Mouse (Mus musculus): ENCODE data around the gene Synj2. TPM values are rescaled to one million over a fixed set of nuclear protein-coding genes. Genes with fewer than 3 reads are reported as not detected.

The Synj2 gene
- total RNA-seq (2021), result 10 to 100 TPM; 43.7 to 58.1 TPM
- 21.2 and 25.8 TPM in 2 replicates for polyA plus RNA-seq (2012; rRNA removed)
- long read RNA-seq, full-length matches to known transcripts, result 3 of 29 reads
- long read RNA-seq, partial matches to known transcripts, result 11 of 29 reads
- long read RNA-seq, other reads (novel, unspliced or antisense), result 15 of 29 reads

DNA sequence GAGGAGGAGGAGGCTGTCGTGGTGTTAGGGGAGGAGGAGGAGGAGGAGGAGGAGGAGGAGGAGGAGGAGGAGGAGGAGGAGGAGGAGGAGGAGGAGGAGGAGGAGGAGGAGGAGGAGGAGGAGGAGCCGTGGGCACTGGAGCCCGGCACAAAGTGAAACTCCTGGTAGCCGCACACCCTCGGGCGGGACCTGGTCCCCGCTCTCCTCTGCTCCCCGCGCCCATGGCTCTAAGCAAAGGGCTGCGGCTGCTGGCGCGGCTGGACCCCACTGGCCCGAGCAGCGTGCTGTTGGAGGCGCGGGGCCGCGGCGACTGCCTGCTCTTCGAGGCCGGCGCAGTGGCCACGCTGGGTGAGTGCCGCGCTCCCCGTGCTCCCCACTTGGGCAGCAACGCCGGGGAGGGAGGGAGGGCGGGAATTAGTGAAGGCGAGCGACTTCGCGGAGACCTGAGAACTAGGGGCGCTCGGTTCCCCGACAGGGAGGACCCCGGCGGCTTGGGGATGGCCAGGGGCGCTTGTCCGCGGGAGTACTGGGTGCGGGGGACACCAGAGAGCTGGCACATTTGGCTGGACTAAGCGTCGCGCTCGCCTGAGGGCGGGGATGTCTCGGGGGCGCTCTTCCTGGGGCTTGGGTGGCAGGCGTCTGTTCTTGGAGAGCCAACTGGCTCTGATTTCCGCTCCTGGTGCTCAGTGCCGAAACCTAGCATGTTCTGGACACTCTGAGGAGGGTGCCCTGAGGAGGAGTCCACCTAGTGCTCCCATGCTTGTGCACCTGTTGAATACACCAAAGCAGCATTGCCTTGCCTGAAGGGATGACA lies at the start of gene Synj2:
Gene Synj2 (plus strand): TSS at position 51 of the 814 bp plus-strand sequence.
- Histone ChIP-seq H3K27me3 (ENCODE audit: control insufficient read depth, insufficient read depth, low read length) (no peaks in the 10 kb centered on the region), H3K27ac (peak within 1 kb of the TSS; percentile 89), H3K4me1 (ENCODE audit: control insufficient read depth, insufficient read depth, low read length) (peaks cover 5% of the 10 kb centered on the region), H3K9ac (ENCODE audit: low read depth, low read length) (peak within 1 kb of the TSS; percentile 90), H3K79me2 (replicated peaks; ENCODE audit: control insufficient read depth, insufficient read depth, low read length) (no peaks in the 10 kb centered on the region), H3K4me3 (peak within 1 kb of the TSS; percentile 82), H3K36me3 (ENCODE audit: control insufficient read depth, insufficient read depth, low read length) (no peaks in the 10 kb centered on the region)
- WGBS, result under 1% methylated on average over 43 of the region's 52 CpGs
- TF ChIP-seq POLR2A (IDR thresholded peaks at IDR 0.05; ENCODE audit: insufficient read depth, low read depth, low read length), result no peak; the same call in 1 of the 2 replicates
- TF ChIP-seq EP300 (IDR thresholded peaks at IDR 0.05; ENCODE audit: insufficient read depth, low read depth, low read length), result 0 out of 2 replicates have a peak, but pooled peaks have one; percentile 26
- DNase-seq, result peak; percentile 79 to 82
- intact Hi-C loops (cut with DNase I), result loop anchor here (1.0 kb wide), 3 partner anchors 37 to 78 kb away; no protein-coding TSS in a partner anchor

DNA sequence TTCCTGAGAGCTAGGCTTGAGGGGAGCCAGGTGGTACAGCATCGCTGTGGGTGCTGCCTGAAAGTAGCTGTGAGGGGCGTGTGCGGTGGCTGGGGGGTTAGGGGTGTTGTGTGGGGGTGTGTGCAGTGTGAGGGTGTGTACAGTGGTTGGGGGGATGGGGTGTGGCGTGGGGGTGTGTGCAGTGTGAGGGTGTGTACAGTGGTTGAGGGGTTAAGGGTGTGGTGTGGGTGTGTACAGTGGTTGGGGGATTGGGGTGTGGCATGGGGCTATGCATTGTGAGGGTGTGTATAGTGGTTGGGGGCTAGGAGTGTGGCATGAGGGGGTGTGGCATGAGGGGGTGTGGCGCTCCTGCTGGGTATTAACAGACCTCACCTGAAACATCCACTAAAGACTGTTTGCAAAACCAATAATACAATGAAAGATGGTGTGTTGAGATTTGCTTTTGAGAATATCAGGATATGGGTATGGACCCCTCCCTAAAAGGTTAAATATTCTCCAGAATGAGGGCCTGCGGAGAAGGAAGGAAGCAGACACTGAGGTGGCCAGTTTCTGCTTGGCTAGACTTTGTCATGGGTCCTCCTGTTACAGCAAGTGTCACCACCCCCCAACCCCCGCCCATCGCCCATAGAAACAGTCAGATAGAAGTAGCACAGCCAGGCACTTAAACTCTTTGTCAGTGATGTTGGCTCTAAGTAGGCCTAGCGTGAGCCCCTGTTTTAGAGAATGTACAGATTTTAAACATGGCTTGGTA lies 49.0 kb upstream of the Synj2 start:
- no peaks in the 10 kb centered on the region for H3K36me3 ChIP-seq (ENCODE audit: control insufficient read depth, insufficient read depth, low read length)
- WGBS, result 92% methylated on average over 9 of the region's 9 CpGs
- H3K27ac ChIP-seq, result no peak overlapping the region
- no peaks in the 10 kb centered on the region for H3K27me3 ChIP-seq (ENCODE audit: control insufficient read depth, insufficient read depth, low read length)
- intact Hi-C loops (cut with DNase I), result loop anchor here (2.0 kb wide), 2 partner anchors 51 to 451 kb away; partner anchors contain the start of genes Snx9 and Tmem242
- peaks cover 3% of the 10 kb centered on the region; the same call in 1 of the 2 replicates for H3K4me1 ChIP-seq (ENCODE audit: control insufficient read depth, insufficient read depth, low read length)
- no peak overlapping the region for H3K4me3 ChIP-seq
- H3K79me2 ChIP-seq (replicated peaks; ENCODE audit: control insufficient read depth, insufficient read depth, low read length), result no peaks in the 10 kb centered on the region
- no peak for DNase-seq
- H3K9ac ChIP-seq (ENCODE audit: low read depth, low read length), result no peak overlapping the region
- TF ChIP-seq EP300 (IDR thresholded peaks at IDR 0.05; ENCODE audit: insufficient read depth, low read depth, low read length) (no peak), POLR2A (IDR thresholded peaks at IDR 0.05; ENCODE audit: insufficient read depth, low read depth, low read length) (no peak), CTCF (IDR thresholded peaks at IDR 0.05) (no peak)

DNA sequence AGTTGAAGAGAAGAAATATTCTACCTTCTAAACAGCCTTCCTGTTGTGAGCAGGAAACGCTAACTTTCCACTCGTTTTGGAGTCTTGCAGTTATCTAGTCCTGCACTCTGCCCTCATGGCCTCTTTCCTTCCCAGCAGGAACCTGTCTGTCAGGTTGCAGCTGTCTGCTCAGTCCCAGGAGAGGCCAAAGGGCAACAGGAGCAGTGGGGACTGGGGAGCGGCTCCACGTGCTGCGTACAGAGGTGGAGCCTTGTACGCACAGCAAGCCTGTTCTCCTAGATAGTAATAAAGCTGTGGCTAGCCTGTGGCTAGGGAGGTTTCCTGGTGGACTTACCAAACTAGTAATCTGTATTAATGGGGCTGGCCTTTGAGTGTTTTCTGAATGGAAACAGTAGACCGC lies 48.0 kb upstream of the Synj2 start:
- H3K4me1 ChIP-seq (ENCODE audit: control insufficient read depth, insufficient read depth, low read length), result no peaks in the 10 kb centered on the region

DNA sequence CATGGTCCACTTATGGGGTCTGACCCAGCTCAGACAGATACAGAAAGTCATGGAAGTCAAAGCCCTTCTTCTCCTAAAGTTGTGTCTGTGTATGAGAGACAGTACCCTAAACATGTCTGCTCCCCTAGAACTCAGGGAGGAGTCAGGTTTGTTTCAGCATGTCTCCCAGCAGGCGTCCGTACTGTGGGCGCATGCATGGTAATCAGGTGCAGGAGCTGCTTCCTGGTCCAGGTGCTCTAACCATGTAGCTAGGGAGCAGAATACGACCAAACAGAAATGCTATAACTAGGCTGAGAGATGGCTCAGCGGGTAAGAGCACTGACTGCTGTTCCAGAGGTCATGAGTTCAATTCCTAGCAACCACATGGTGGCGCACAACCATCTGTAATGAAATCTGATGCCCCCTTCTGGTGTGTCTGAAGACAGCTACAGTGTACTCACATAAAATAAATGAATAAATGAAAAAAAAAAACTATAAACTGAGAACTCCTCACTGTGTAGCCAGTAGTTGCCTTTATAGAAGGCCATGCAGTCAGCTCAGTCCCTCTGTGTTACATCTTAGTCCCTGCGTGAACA lies 47.4 kb upstream of the Synj2 start:
- Histone ChIP-seq H3K27ac (no peak overlapping the region), H3K27me3 (ENCODE audit: control insufficient read depth, insufficient read depth, low read length) (no peaks in the 10 kb centered on the region), H3K4me1 (ENCODE audit: control insufficient read depth, insufficient read depth, low read length) (no peaks in the 10 kb centered on the region), H3K79me2 (replicated peaks; ENCODE audit: control insufficient read depth, insufficient read depth, low read length) (no peaks in the 10 kb centered on the region), H3K9ac (ENCODE audit: low read depth, low read length) (no peak overlapping the region), H3K36me3 (ENCODE audit: control insufficient read depth, insufficient read depth, low read length) (no peaks in the 10 kb centered on the region), H3K4me3 (no peak overlapping the region)
- no peak for DNase-seq
- intact Hi-C loops (cut with DNase I), result no loop called here
- peak; percentile 27 for TF ChIP-seq CTCF (IDR thresholded peaks at IDR 0.05)
- no peak for TF ChIP-seq POLR2A (IDR thresholded peaks at IDR 0.05; ENCODE audit: insufficient read depth, low read depth, low read length)
- 90% methylated on average over 7 of the region's 7 CpGs for WGBS

More for the DNA sequence above, 48.0 kb upstream of the Synj2 start:
- intact Hi-C loops (cut with DNase I), result no loop called here
- WGBS, result 37% methylated on average over 7 of the region's 7 CpGs
- TF ChIP-seq EP300 (IDR thresholded peaks at IDR 0.05; ENCODE audit: insufficient read depth, low read depth, low read length), result no peak
- TF ChIP-seq CTCF (IDR thresholded peaks at IDR 0.05), result no peak
- no peak overlapping the region for H3K4me3 ChIP-seq
- H3K9ac ChIP-seq (ENCODE audit: low read depth, low read length), result no peak overlapping the region
- H3K36me3 ChIP-seq (ENCODE audit: control insufficient read depth, insufficient read depth, low read length), result no peaks in the 10 kb centered on the region
- H3K27me3 ChIP-seq (ENCODE audit: control insufficient read depth, insufficient read depth, low read length), result no peaks in the 10 kb centered on the region
- DNase-seq, result no peak
- H3K79me2 ChIP-seq (replicated peaks; ENCODE audit: control insufficient read depth, insufficient read depth, low read length), result no peaks in the 10 kb centered on the region
- H3K27ac ChIP-seq, result no peak overlapping the region

DNA sequence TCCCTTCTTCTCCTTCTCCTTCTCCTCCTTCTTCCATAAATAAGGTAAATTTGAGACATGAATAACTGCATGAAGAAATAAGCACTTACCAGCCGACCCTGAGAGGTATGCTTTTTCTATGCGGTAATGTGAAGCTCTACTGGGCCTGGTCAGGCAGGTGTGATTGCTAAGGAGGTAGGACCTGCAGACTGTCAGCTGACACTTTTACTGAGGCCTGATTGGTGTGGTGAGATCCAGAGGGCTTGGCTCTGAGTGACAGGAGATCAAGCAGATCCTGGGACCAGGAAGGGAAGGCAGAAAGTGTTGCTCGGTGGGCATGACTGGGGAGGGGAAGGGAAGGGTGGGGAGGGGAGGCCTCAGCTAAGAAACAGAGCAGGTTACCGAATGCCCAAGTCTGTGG lies 45.0 kb upstream of the Synj2 start:
- Histone ChIP-seq H3K4me1 (ENCODE audit: control insufficient read depth, insufficient read depth, low read length) (no peaks in the 10 kb centered on the region), H3K4me3 (no peak overlapping the region), H3K27ac (no peak overlapping the region), H3K79me2 (replicated peaks; ENCODE audit: control insufficient read depth, insufficient read depth, low read length) (no peaks in the 10 kb centered on the region), H3K9ac (ENCODE audit: low read depth, low read length) (no peak overlapping the region), H3K36me3 (ENCODE audit: control insufficient read depth, insufficient read depth, low read length) (no peaks in the 10 kb centered on the region), H3K27me3 (ENCODE audit: control insufficient read depth, insufficient read depth, low read length) (no peaks in the 10 kb centered on the region)
- TF ChIP-seq EP300 (IDR thresholded peaks at IDR 0.05; ENCODE audit: insufficient read depth, low read depth, low read length), result no peak
- no peak for TF ChIP-seq CTCF (IDR thresholded peaks at IDR 0.05)
- no peak for TF ChIP-seq POLR2A (IDR thresholded peaks at IDR 0.05; ENCODE audit: insufficient read depth, low read depth, low read length)
- no peak for DNase-seq
- intact Hi-C loops (cut with DNase I), result no loop called here
- WGBS, result 82% methylated on average over 4 of the region's 4 CpGs

All from heart, adult 2 months (tissue).